15 mouse cellular contexts compared by ENCODE assay signal in genomic region chr3:30018202-30018601, GRCm38 (mm10).
DNase-seq lines count a peak whose midpoint lies in the region; ATAC-seq and TF ChIP-seq lines count a peak whose summit lies in the region.
"Had no signal": no experiment of that assay in that cellular context is flagged by ENCODE, and none has a peak within 500 bp of the region (broad histone marks: within the 10 kb centered on the region; RNA-seq: fewer than 3 reads in every experiment).

No protein-coding gene starts in this region.

- TF ChIP-seq POLR2A in lung, adult 2 months (IDR thresholded peaks at IDR 0.05; ENCODE audit: borderline replicate concordance, extremely low read depth, low read depth, low read length) = no peak

- DNase-seq in heart, embryonic 10.5 days (ENCODE audit: low spot score) = no peak
- DNase-seq in heart, postnatal 4 days = no peak
- no peak for DNase-seq in lung, adult 2 months
- DNase-seq in forelimb bud, embryonic 11.5 days (ENCODE audit: low read depth, low spot score) = peak; percentile 88
- DNase-seq in neural tube, embryonic 10.5 days (ENCODE audit: extremely low spot score, low spot score) = peak; percentile 61
- DNase-seq: adrenal gland, postnatal 14 days; cerebellum, postnatal 14 days; heart, adult 2 months; right cerebral cortex, adult 18-20 months; thymus, adult 2 months had no signal

- peak; percentile 39; the same call in 1 of the 2 replicates for ATAC-seq in lung, embryonic 15.5 days (ENCODE audit: borderline replicate concordance, extremely low read depth, low FRiP score, low TSS enrichment)
- no peak for ATAC-seq in liver, embryonic 12.5 days
- ATAC-seq in intestine, embryonic 16.5 days = no peak
- ATAC-seq: midbrain, embryonic 13.5 days had no signal

- peaks cover 14% of the 10 kb centered on the region for H3K4me1 ChIP-seq in heart, embryonic 10.5 days
- peaks cover 37% of the 10 kb centered on the region for H3K4me1 ChIP-seq in lung, embryonic 15.5 days
- no peaks in the 10 kb centered on the region for H3K4me1 ChIP-seq in lung, adult 2 months (ENCODE audit: control insufficient read depth, insufficient read depth, low read length)
- no peaks in the 10 kb centered on the region for H3K4me1 ChIP-seq in liver, embryonic 12.5 days
- H3K4me1 ChIP-seq in intestine, embryonic 16.5 days (ENCODE audit: control insufficient read depth, insufficient read depth, low read length) = 0 out of 2 replicates have a peak, but pooled peaks cover 3% of the 10 kb centered on the region

- H3K9me3 ChIP-seq in heart, embryonic 10.5 days = no peaks in the 10 kb centered on the region
- H3K9me3 ChIP-seq in lung, embryonic 15.5 days = no peaks in the 10 kb centered on the region
- H3K9me3 ChIP-seq in liver, embryonic 12.5 days (replicated peaks) = no peaks in the 10 kb centered on the region
- no peaks in the 10 kb centered on the region for H3K9me3 ChIP-seq in intestine, embryonic 16.5 days (ENCODE audit: control insufficient read depth, low read length)
- H3K9me3 ChIP-seq: midbrain, embryonic 13.5 days had no signal

- H3K36me3 ChIP-seq in heart, embryonic 10.5 days = no peaks in the 10 kb centered on the region
- H3K36me3 ChIP-seq in lung, embryonic 15.5 days = no peaks in the 10 kb centered on the region
- no peaks in the 10 kb centered on the region for H3K36me3 ChIP-seq in liver, embryonic 12.5 days
- no peaks in the 10 kb centered on the region for H3K36me3 ChIP-seq in intestine, embryonic 16.5 days (ENCODE audit: control insufficient read depth, insufficient read depth, low read length)
- H3K36me3 ChIP-seq: midbrain, embryonic 13.5 days had no signal

- no peak overlapping the region for H3K4me3 ChIP-seq in heart, embryonic 10.5 days
- H3K4me3 ChIP-seq in lung, embryonic 15.5 days = no peak overlapping the region
- H3K4me3 ChIP-seq in lung, adult 2 months (replicated peaks; ENCODE audit: extremely low read depth, low read depth, low read length) = no peak overlapping the region
- H3K4me3 ChIP-seq in liver, embryonic 12.5 days = no peak overlapping the region
- H3K4me3 ChIP-seq in intestine, embryonic 16.5 days (ENCODE audit: low read length) = no peak overlapping the region
- H3K4me3 ChIP-seq: heart, adult 2 months; midbrain, embryonic 13.5 days had no signal

- WGBS in heart, embryonic 10.5 days = 45% methylated on average over 12 of the region's 12 CpGs
- WGBS in lung, embryonic 15.5 days = 11% methylated on average over 12 of the region's 12 CpGs
- WGBS in lung, adult 2 months = 37% methylated on average over 12 of the region's 12 CpGs
- 64% methylated on average over 12 of the region's 12 CpGs for WGBS in liver, embryonic 12.5 days (ENCODE audit: insufficient replicate concordance)
- 20% methylated on average over 12 of the region's 12 CpGs for WGBS in intestine, embryonic 16.5 days

- H3K27ac ChIP-seq in heart, embryonic 10.5 days = 0 out of 2 replicates have a peak overlapping the region, but pooled peaks have one; percentile 23
- H3K27ac ChIP-seq in lung, embryonic 15.5 days = no peak overlapping the region
- H3K27ac ChIP-seq in liver, embryonic 12.5 days = no peak overlapping the region
- no peak overlapping the region for H3K27ac ChIP-seq in intestine, embryonic 16.5 days (ENCODE audit: low read length)
- H3K27ac ChIP-seq: heart, adult 2 months; liver, embryonic 14.5 days; midbrain, embryonic 13.5 days had no signal

- peak overlapping the region; percentile 28; the same call in 1 of the 2 replicates for H3K4me2 ChIP-seq in lung, embryonic 15.5 days
- H3K4me2 ChIP-seq in liver, embryonic 12.5 days = no peak overlapping the region
- no peak overlapping the region for H3K4me2 ChIP-seq in intestine, embryonic 16.5 days (ENCODE audit: low read depth, low read length)
- H3K4me2 ChIP-seq: midbrain, embryonic 13.5 days had no signal

- TF ChIP-seq CTCF in lung, adult 2 months (IDR thresholded peaks at IDR 0.05; ENCODE audit: insufficient read depth, low read length) = no peak

- H3K9ac ChIP-seq in lung, embryonic 15.5 days = no peak overlapping the region
- H3K9ac ChIP-seq in liver, embryonic 12.5 days = no peak overlapping the region
- H3K9ac ChIP-seq in intestine, embryonic 16.5 days (ENCODE audit: low read depth, low read length) = no peak overlapping the region
- H3K9ac ChIP-seq: liver, embryonic 14.5 days; midbrain, embryonic 13.5 days had no signal

- no peaks in the 10 kb centered on the region for H3K27me3 ChIP-seq in heart, embryonic 10.5 days (ENCODE audit: insufficient read depth, poor library complexity, severe bottlenecking)
- H3K27me3 ChIP-seq in lung, embryonic 15.5 days = no peaks in the 10 kb centered on the region
- H3K27me3 ChIP-seq in liver, embryonic 12.5 days (replicated peaks) = peaks cover 14% of the 10 kb centered on the region
- H3K27me3 ChIP-seq in intestine, embryonic 16.5 days (replicated peaks; ENCODE audit: control insufficient read depth, insufficient read depth, low read length) = peaks cover 11% of the 10 kb centered on the region; the same call in 1 of the 2 replicates

Comparison
In these comparisons a context has a peak if more than half of its experiments do, and no peak if none do; other contexts are left out.
1. DNase-seq: peak in forelimb bud, embryonic 11.5 days (single experiment) and neural tube, embryonic 10.5 days (single experiment); none in heart, embryonic 10.5 days (single experiment), heart, postnatal 4 days (single experiment) and lung, adult 2 months (single experiment).